Mouse (Mus musculus) CH12.LX (cell line): ENCODE measurements around the gene Fhl5. TPM values are rescaled to one million over a fixed set of nuclear protein-coding genes. Genes with fewer than 3 reads are reported as not detected.
"Not testable (repeated sequence)": the region's sequence is repeated elsewhere in the genome, so short reads cannot be mapped to it uniquely, and the experiment has no call there.

ENCODE experiments used
- DNase-seq: peaks from one replicate; pipeline ENCODE4 v3.0.0-alpha.2; 2013; ENCODE audit errors: extremely low read depth
- H3K27ac ChIP-seq: 2 replicates; pipeline ENCODE4 v1.5.1; 2012; ENCODE audit warnings: low read depth, mild to moderate bottlenecking, control low read depth, moderate library complexity; ENCODE audit not compliant: insufficient read depth
- H3K27me3 ChIP-seq: replicated peaks from 2 replicates; pipeline ENCODE3; 2012; ENCODE audit warnings: inconsistent platforms
- H3K36me3 ChIP-seq, 2 experiments: replicated peaks in 1 of 2; 2 replicates each; pipeline versions ENCODE3 to v1.6.1; 2012; ENCODE audit warnings: inconsistent platforms in 1 of 2, low read length in 1 of 2, mild to moderate bottlenecking in 1 of 2, mixed read lengths in 1 of 2, moderate library complexity in 1 of 2; ENCODE audit not compliant: control insufficient read depth in 1 of 2, insufficient read depth in 1 of 2
- H3K4me1 ChIP-seq, 2 experiments: 2 replicates each; pipeline ENCODE4 v1.6.1; 2012; ENCODE audit warnings: inconsistent platforms in 1 of 2, moderate library complexity in 1 of 2; ENCODE audit not compliant: insufficient read depth in 2 of 2, control insufficient read depth in 1 of 2
- H3K4me2 ChIP-seq: 2 replicates; pipeline ENCODE4 v1.6.1; 2012; ENCODE audit warnings: low read depth, mild to moderate bottlenecking, control low read depth; ENCODE audit not compliant: poor library complexity, insufficient read depth, severe bottlenecking
- H3K4me3 ChIP-seq, 3 experiments: fragments of 150-350 bp in 1 of 3; sonication (generic) in 1 of 3; replicated peaks in 1 of 3; 2 replicates each; pipeline versions ENCODE3 to v1.5.1; 2011 to 2012; ENCODE audit warnings: low read depth in 2 of 3, low read length in 2 of 3, mild to moderate bottlenecking in 2 of 3, moderate library complexity in 2 of 3, control low read depth in 1 of 3, improper control_type of control experiment in 1 of 3, inconsistent platforms in 1 of 3, mixed read lengths in 1 of 3; ENCODE audit not compliant: poor library complexity in 1 of 3
- H3K79me2 ChIP-seq: replicated peaks from 2 replicates; pipeline ENCODE4 v1.6.1; 2012; ENCODE audit warnings: mild to moderate bottlenecking, moderate library complexity; ENCODE audit not compliant: control insufficient read depth, poor library complexity, insufficient read depth, severe bottlenecking; ENCODE audit errors: extremely low read depth
- H3K9ac ChIP-seq: 2 replicates; pipeline ENCODE4 v1.6.1; 2012; ENCODE audit warnings: low read depth, mild to moderate bottlenecking, control low read depth, moderate library complexity; ENCODE audit not compliant: insufficient read depth
- H3K9me3 ChIP-seq: replicated peaks from 2 replicates; pipeline ENCODE3; 2012; ENCODE audit warnings: low read length, inconsistent platforms, mixed read lengths
- CHD1 ChIP-seq: IDR thresholded peaks from 2 replicates; pipeline ENCODE4 v1.6.1; 2012; ENCODE audit warnings: low read depth, low read length, improper control_type of control experiment, inconsistent platforms
- ELF1 ChIP-seq: IDR thresholded peaks from 2 replicates; pipeline ENCODE4 v1.6.1; 2014; ENCODE audit warnings: low read depth, mild to moderate bottlenecking, inconsistent platforms, low read length, improper control_type of control experiment
- EP300 ChIP-seq: IDR thresholded peaks from 2 replicates; pipeline ENCODE4 v1.6.1; 2011; ENCODE audit warnings: low read length, improper control_type of control experiment
- ETS1 ChIP-seq: conservative IDR thresholded peaks from 2 replicates; pipeline ENCODE4 v1.6.1; 2012; ENCODE audit warnings: low read depth, mild to moderate bottlenecking, inconsistent platforms, low read length, improper control_type of control experiment, moderate library complexity
- JUN ChIP-seq: IDR thresholded peaks from 2 replicates; pipeline ENCODE4 v1.6.1; 2011; ENCODE audit warnings: low read depth, mild to moderate bottlenecking, low read length, improper control_type of control experiment, moderate library complexity; ENCODE audit not compliant: insufficient read depth
- JUND ChIP-seq: conservative IDR thresholded peaks from 2 replicates; pipeline ENCODE4 v1.6.1; 2011; ENCODE audit warnings: low read depth, low read length, improper control_type of control experiment
- MXI1 ChIP-seq: IDR thresholded peaks from 2 replicates; pipeline ENCODE4 v1.6.1; 2011; ENCODE audit warnings: mild to moderate bottlenecking, low read depth, low read length, improper control_type of control experiment
- NELFE ChIP-seq: IDR thresholded peaks from 2 replicates; pipeline ENCODE4 v1.6.1; 2011; ENCODE audit warnings: low read depth, low read length, improper control_type of control experiment
- PAX5 ChIP-seq: IDR thresholded peaks from 2 replicates; pipeline ENCODE4 v1.6.1; 2012; ENCODE audit warnings: low read length, inconsistent platforms, mixed read lengths
- POLR2AphosphoS2 ChIP-seq: IDR thresholded peaks from 2 replicates; pipeline ENCODE4 v1.6.1; 2011; ENCODE audit warnings: low read depth, low read length, improper control_type of control experiment
- RAD21 ChIP-seq: IDR thresholded peaks from 2 replicates; pipeline ENCODE4 v1.6.1; 2011; ENCODE audit warnings: low read depth, mild to moderate bottlenecking, low read length, improper control_type of control experiment, moderate library complexity
- SIN3A ChIP-seq: IDR thresholded peaks from 2 replicates; pipeline ENCODE4 v1.6.1; 2012; ENCODE audit warnings: low read length, improper control_type of control experiment, inconsistent platforms
- SMC3 ChIP-seq: IDR thresholded peaks from 2 replicates; pipeline ENCODE4 v1.6.1; 2011; ENCODE audit warnings: low read depth, low read length, improper control_type of control experiment
- USF1 ChIP-seq: IDR thresholded peaks from 2 replicates; pipeline ENCODE4 v1.6.1; 2014; ENCODE audit warnings: low read depth, mild to moderate bottlenecking, inconsistent platforms, low read length, improper control_type of control experiment
- ZC3H11A ChIP-seq: IDR thresholded peaks from 2 replicates; pipeline ENCODE4 v1.6.1; 2012; ENCODE audit warnings: low read depth, mild to moderate bottlenecking, inconsistent platforms, low read length, improper control_type of control experiment
- ZKSCAN1 ChIP-seq: IDR thresholded peaks from 2 replicates; pipeline ENCODE4 v1.6.1; 2012; ENCODE audit warnings: low read depth, inconsistent platforms, low read length, improper control_type of control experiment, borderline replicate concordance
- dilution Hi-C: fragments of 300-500 bp; cut with MboI; formaldehyde crosslinking; loops from 2 replicates; pipeline ENCODE4 v1.14.3; 2020; ENCODE audit warnings: low sequenced_read_pairs; ENCODE audit not compliant: extremely low pct_unique_long_range_greater_than_20kb, extremely low pct_ligation_motif_present
- in situ Hi-C: fragments of 300-500 bp; cut with MboI; formaldehyde crosslinking; loops from 3 replicates; pipeline ENCODE4 v1.14.3; 2019; ENCODE audit warnings: low sequenced_read_pairs, low pct_ligation_motif_present, low pct_unique_long_range_greater_than_20kb, mixed read lengths
- polyA plus RNA-seq: library from polyadenylated mRNA; unstranded; fragments of >175 nt; gene quantifications from 2 replicates; pipeline ENCODE4 v1.2.1, GENCODE M21; 2012; ENCODE audit warnings: low read depth; ENCODE audit not compliant: insufficient read length
- total RNA-seq, 2 experiments: library from RNA; depleted of rRNA; stranded (reverse); fragments of 300-350 nt in 1 of 2; fragments of >200 nt in 1 of 2; gene quantifications; 2 replicates each; pipeline ENCODE4 v1.2.3; 2012 to 2014

The Fhl5 gene
- total RNA-seq (2012; rRNA removed) (not detected in 2 replicates), total RNA-seq (2014; rRNA removed) (not detected in 2 replicates), polyA plus RNA-seq (not detected in 2 replicates)

DNA sequence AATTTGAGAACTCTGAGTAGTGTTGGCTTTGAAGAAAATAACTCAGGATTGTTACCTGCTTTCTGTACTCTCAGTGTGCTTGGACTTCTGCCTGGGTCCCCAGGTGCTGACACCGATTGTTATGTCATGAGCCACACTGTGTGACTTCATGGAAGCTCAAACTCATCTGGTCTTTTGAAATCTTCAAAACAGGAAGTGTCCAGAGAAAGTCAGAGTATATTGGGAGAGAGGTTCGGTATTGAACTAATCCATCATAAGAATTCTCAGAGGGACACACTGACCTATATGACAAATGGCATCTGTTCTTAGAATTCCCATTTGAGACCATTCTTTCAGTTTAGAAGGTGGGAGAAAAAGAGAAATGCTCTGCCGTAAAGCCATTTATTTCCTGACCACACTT lies at the start of gene Fhl5:
Gene Fhl5, minus strand, starts transcription at position 101 of the 400 bp plus-strand sequence.
- Histone ChIP-seq H3K4me1 (peaks cover 0 to 11% of the 10 kb centered on the region in 2 experiments; a peak in 1 of 4 replicates), H3K4me2 (no peak within 1 kb of the TSS), H3K4me3 (no peak within 1 kb of the TSS), H3K9ac (no peak within 1 kb of the TSS), H3K9me3 (no peaks in the 10 kb centered on the region), H3K27ac (no peak within 1 kb of the TSS)
- no peak for DNase-seq
- in situ Hi-C loops = no loop called here
- TF ChIP-seq SMC3 (no peak), SIN3A (no peak), CHD1 (no peak), PAX5 (no peak), ZKSCAN1 (no peak), ETS1 (no peak), POLR2AphosphoS2 (no peak), NELFE (no peak), ZC3H11A (no peak), RAD21 (no peak), USF1 (no peak), EP300 (no peak), ELF1 (no peak), MXI1 (no peak)
- TF ChIP-seq, all 38 proteins: peak for 0
- dilution Hi-C loops = no loop called here
- Histone ChIP-seq H3K27me3 (no peaks in the 10 kb centered on the region), H3K36me3 (no peaks in the 10 kb centered on the region), H3K79me2 (no peaks in the 10 kb centered on the region)

DNA sequence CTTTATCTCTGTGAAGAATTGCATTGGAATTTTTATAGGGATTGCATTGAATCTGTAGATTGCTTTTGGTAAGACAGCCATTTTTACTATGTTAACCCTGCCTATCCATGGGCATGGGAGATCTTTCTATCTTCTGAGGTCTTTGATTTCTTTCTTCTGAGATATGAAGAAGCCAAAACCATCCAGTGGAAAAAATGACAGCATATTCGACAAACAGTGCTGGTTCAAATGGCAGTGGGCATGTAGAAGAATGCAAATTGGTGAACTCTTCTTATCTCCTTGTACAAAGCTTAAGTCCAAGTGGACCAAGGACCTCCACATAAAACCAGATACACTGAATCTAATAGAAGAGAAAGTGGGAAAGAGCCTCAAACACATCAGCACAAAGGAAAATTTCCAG lies 42.3 kb upstream of the Fhl5 start:
- H3K4me2 ChIP-seq, H3K27me3 ChIP-seq, dilution Hi-C loops, H3K27ac ChIP-seq, H3K36me3 ChIP-seq, H3K9ac ChIP-seq, H3K9me3 ChIP-seq, DNase-seq, H3K79me2 ChIP-seq, H3K4me3 ChIP-seq, H3K4me1 ChIP-seq, in situ Hi-C loops: not testable (repeated sequence)
- TF ChIP-seq JUN = peak; percentile 61
- peak; percentile 55; the same call in 1 of the 2 replicates for TF ChIP-seq JUND
